Mouse (Mus musculus): ENCODE measurements around the gene Olfr49. TPM values are rescaled to one million over a fixed set of nuclear protein-coding genes. Genes with fewer than 3 reads are reported as not detected.

Gene Olfr49
- total RNA-seq (2021) = not detected
- long read RNA-seq, experiment 1 = 0 reads
- long read RNA-seq, experiment 2 = 0 reads

GRCm38 (mm10) chr14:54284839-54285238 lies at the start of gene Olfr49:
Gene Olfr49 (minus strand): TSS chr14:54284939.
- no peak for DNase-seq

DNA sequence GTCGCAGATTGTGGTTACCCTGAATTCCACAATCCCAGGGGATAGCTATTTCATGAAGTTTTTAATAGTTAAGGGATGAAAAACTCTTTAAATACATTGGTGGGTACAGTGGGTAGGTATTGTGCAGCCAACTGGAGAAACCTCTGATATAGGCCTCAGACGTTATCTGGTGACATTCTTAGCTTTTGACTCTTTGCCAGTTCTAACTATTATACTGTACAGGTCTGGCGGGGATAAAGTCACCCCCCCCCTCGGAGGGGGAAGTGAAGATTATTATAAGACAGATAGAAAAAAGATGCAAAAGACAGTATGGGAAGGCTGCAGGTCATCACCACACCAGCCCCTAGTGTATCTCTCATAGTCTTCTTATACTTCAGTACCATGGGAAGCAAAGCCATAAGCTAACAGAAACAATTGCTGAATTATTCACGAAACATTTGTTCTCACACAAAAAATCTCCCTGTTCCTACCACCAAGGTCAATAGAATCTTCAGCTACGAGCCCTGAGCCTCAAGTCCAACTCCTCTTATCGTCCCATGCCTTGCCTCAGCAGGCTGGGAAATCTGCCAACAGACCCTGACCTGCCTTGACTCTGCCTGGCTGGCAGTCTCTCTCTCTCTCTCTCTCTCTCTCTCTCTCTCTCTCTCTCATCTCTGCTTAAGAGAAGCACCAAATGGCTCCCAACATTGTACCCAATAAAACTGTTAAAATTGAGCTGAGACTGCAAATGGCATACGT lies 48.9 kb upstream of the Olfr49 start:
- no peak for DNase-seq

GRCm38 (mm10) chr14:54332176-54333074 lies 47.7 kb upstream of the Olfr49 start:
- no peak for DNase-seq

DNA sequence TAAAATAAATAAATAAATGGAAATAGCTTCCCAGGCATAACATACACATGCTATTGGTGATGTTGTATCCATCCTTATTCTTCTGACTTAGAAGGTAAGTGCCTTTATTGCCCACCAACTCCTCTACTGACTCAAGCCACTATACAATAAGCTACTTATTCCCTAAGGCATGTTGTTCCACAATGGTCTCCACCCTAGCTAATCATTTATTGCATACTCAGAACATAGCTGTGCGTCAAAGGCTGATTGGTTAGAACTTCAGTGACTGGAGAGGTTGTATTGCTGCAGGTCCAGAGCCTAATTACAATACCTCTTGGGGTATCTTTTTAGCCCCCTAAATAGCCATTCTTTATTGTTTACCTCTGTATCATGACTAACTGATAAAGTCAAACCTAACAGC lies 46.4 kb upstream of the Olfr49 start:
- no peak for DNase-seq

DNA sequence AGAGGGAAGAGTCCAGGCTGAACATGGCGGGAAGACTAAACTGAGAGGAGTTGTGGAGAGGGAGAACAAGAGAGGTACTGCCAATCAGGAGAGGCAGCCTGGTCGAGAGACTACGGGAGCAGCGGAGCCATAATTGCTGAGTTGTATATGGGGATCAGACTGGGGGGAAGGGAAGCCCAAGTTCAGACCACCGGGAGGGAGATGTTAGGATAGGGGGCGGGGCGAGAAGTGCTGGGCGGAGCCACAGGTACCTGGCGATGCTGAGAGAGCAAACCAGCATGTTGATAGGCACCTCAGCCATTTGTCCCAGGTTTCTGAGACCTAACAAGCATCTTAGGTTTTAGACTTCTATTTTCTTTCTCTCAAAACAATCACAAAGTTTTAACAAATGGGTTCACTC lies 44.5 kb upstream of the Olfr49 start:
- no peak for DNase-seq

- DNase-seq = no peak
Measured at GRCm38 (mm10) chr14:54328548-54328947, 43.8 kb upstream of the Olfr49 start.

DNA sequence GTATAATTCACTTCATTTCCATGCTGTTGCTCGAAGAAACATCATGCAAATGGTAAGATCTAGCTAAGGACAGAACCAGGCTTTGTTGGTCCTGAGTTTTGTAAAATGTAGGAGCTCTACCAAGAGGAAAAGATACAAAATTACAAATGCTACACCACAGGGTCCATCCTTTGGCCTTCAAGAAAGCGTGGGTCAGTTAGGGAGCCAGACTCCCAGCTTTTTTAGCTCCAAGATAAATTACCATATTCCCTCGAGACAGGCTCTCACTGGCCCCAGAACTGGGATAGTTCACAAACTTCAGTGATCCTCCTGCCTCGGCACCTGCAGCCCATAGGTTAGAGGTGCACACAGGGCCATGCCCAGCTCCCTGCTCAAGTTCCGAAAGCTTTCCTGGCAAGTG lies 39.7 kb upstream of the Olfr49 start:
- no peak for DNase-seq

DNA sequence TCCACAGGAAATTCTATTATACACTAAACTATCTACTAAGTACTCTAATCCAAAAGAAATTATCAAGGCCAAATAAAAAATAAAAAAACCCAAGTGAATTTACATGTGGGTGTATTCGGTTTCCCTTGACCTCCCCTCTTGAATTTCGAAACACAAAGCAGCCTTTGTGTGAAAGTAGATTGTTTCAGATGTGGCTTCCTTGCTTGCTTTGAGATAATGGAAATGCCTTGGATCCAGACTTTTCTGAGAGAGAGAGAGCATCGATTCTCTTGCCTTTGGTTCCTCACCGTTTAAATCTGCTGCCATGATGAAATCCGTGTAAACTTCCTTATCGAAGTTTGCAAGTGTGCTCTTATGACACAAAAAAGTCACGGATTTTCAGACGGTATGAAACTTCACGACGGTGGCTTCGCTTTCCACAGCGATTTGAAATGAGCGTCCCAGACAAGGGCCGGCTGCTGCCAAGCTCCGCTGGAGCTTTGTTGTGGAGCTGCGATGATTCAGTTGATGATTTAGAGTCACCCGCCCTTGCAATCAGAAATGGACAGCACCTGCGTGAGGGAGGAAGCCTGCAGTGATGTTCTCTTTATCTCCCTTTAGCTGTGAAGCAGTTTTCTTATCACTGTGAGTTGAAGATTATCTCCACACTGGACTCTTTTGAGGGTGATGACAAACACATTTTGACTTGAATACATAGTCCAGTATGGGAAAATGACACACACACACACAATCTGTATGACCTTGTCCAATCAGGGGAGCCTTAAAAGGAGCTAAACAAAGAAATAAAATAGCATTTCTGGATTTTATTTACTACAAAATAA lies 37.0 kb upstream of the Olfr49 start:
- DNase-seq = no peak

DNA sequence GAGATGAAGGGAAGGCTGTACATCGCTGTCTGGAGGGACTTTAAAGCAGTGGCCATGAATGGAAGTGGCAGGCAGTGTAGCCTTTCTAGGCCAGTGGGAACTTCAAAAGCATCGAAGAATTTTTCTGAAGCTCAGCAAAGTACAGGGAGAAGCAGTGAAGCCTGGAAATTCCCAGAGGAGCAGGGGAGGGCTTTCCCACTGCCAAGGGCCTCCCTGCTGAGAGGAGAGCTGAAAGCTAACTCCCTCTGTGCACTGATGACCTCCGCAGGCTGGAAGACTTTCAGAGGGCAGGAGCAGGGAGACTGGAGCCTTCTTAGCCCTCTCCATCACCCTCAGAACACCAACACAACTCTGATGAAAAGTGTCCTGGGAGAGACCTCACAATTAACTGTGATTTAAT lies 27.0 kb upstream of the Olfr49 start:
- DNase-seq = no peak

- no peak for DNase-seq
Measured at GRCm38 (mm10) chr14:54300676-54301075, 15.9 kb upstream of the Olfr49 start.

DNA sequence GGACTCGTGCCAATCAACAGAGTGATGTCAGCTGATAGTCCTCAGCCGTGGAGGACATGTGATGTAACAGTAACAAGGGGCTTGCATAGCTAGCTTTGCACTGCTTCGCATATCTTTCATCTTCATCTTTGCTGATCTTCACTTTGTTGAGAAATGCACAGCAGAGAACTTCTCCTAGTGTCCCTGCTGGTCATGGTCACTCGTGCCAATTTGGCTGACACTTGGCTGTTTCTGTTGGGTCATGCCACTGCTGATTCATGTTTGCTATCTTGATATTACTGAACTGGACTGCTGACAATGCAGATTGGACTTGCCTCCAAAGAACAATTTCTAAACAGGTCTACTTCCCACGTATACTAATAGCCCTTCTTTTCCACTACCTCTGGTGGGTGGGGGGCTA lies 15.4 kb upstream of the Olfr49 start:
- no peak for DNase-seq

GRCm38 (mm10) chr14:54276446-54276845 lies 8.3 kb downstream of the Olfr49 start:
- DNase-seq = no peak

- DNase-seq = no peak
Measured at GRCm38 (mm10) chr14:54272696-54273095, 12.0 kb downstream of the Olfr49 start.

DNA sequence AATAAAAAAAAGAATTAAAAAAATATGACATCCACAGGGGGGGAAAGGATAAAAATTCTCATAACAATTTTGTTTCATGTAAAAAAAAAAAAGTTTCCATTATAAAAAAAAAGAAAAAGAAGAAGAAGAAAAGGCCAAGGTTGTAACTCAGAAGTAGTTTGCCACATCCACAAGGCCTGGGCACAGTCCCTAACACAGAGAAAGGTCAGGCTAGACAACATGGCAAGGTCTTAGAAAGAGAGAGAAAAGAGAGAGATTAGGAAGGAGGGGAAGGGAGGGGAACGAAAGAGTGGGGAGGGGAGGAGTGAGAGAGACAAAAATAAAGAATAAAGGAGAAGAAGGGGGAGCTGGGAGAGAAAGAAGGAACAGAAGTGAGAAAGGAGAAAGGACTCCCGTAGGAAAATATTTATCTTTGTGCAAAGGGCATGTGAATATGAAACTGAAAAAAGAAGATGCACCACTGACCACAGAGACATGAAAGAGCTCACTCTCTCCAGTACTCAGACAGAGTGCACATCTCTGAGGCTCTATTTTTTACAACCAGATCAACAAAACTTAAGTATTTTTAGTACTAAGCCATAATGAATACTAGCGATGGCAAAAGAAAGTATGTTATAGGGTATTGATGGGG lies 12.6 kb downstream of the Olfr49 start:
- DNase-seq = no peak

DNA sequence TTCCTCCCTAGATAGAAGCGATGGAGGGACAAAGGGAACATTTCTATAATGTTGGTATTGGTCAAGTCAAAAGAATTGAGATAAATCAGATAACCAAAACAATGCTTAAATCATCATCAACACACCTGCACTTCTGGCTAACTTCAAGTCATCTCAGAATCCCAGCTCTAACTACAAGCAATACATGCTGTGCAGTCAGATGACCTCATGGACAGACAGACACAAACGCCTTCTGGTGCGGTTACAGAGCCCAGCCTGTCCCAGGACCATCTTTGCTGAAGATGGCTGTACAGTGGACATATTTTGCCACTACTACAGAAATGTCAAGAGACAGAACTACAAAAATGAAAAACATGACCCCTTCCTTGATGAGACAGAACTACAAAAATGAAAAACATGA lies 14.3 kb downstream of the Olfr49 start:
- no peak for DNase-seq

GRCm38 (mm10) chr14:54269566-54269965 lies 15.2 kb downstream of the Olfr49 start:
- no peak for DNase-seq

GRCm38 (mm10) chr14:54267966-54268365 lies 16.8 kb downstream of the Olfr49 start:
- no peak for DNase-seq

DNA sequence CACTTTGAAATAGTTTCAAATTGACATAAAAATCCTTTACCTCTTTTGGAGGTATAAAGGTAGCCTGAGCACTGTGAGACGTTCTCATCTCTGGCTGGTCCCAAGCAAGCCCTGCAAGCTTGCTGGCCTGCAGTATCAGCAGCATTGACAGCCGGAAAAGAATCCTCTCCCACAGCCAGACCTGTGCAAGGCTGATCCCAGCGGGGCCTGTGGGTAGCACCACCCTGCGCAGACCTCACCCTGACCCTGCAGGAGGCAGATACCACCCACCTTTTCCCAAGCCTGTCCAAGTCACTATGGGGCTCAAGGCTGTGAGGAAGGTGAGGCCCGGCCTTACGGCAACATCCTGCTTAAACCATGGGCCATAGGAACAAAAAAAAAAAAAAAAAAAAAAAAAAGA lies 18.8 kb downstream of the Olfr49 start:
- DNase-seq = no peak

- DNase-seq = no peak
Measured at GRCm38 (mm10) chr14:54265093-54265492, 19.6 kb downstream of the Olfr49 start.

DNA sequence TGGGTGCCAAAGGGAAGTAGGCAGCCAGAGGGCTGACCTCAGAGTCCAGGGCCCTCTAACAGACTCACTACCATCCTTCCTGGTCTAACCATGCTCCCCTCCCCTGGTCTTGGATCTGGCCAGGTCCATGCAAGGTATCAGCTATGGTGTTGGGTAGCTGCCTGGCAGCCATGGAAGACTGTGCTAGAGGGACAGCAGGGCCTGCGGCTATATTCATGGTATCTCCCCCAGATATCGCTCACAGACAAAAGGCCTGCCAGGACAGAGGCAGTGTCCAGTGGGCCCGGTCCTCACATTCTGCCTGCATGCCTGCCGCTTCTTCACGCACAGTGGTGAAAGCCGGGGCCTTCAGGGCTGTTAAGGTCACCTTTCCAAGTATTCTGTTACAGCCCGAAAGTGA lies 20.5 kb downstream of the Olfr49 start:
- no peak for DNase-seq

- DNase-seq = no peak
Measured at GRCm38 (mm10) chr14:54263099-54263498, 21.6 kb downstream of the Olfr49 start.

DNA sequence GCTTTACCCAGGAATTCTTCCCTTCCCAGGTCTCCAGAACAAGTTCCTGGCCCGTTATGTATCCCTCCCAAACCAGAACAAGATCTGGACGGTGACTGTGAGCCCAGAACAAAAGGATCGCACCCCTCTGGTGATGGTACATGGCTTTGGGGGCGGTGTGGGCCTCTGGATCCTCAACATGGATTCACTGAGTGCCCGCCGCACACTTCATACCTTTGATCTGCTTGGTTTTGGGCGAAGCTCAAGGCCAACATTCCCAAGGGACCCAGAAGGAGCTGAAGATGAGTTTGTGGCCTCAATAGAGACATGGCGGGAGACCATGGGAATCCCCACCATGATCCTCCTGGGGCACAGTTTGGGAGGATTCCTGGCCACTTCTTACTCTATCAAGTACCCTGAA lies 22.1 kb downstream of the Olfr49 start:
- no peak for DNase-seq
